Mouse (Mus musculus) adipocyte (in vitro differentiated cells): Measurements from ENCODE around the gene Gnpat.

Experiments
- DNase-seq: peaks from one replicate; pipeline ENCODE4 v3.0.0-alpha.2; 2016; ENCODE audit warnings: low spot score

Gene Gnpat

DNA sequence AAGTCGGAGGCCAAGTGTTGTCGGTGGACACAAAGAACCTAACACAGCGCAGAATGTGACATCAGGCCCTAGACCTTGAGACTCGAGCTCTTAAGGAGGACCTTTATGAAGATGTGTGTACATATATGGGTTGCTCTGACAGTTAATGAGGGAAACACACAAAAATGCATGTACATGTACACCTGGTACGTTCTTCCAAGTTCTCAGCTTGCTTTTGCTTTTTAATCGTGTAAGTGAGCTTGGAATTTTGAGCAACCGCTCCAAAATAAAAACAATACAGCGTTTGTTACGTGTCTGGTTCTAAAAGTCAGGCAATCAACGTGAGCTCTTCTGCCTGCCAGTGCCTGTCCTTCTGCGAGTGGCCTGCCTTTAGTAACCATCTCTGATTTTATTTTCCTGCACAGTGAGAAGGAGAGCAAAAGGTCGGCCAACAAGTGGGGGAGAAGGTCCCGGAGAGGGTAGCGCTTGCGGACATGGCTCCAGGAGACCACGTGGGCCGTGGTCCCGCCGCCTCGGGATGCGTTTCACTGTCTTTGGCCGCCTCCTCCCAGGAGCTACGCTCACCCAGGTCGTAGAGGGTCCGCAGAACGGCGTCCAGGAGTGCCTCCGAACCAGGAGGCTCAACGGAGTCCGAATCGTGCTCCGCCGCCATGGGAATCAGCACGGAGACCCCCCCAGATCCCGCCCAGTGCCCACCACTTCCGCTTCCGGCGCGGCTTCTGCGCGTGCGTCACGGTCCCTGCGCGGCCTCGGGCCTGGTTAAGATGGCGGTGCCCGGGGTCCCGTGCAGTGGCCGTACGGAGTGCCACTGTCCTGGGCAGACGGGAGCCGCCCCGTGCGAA lies at the start of gene Gnpat, which contains the start of gene 2810004N23Rik:
TSS of gene Gnpat (plus strand) at position 713 of the 842 bp plus-strand sequence.
TSS of gene 2810004N23Rik (minus strand) at position 800 of the 842 bp plus-strand sequence.
- peak; percentile 88 for DNase-seq

DNA sequence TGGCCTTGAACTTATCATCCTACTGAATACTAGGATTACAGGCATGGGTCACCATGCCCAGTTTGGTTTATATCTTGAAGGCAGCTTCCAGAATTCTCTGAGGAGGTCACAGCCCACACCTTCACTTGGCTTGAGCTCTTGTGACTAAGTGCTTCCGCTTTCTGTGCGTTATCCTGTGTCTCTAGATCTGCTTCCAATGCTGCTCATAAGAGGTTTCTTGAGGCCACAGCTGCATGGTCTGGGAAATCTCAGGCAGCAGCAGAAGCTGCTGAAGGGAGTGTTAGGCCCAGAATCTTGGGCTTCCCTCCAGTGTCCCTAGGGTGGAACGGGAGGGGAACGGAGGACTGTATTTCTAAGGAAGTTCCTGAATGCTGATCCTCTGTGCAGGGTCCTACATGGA lies 49.5 kb upstream of the Gnpat start:
- no peak for DNase-seq

DNA sequence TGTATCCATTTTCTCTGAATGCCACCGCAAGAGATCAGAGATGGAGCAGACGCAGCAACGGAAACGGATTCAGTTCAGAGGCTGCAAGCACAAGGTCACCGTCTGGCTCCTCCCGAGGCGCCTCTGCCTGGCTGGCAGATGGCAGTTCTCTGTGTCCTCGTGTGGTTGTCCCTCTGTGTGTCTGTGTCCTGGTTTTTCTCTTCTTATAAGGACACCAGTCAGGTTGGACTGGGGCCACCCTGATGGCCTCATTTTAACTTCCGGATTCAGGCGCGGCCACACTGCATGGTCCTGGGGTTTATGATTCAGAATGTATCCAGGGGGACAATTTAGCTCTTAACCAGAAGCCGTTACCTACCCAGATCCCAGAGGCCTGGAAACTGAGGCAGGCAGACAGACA lies 47.0 kb upstream of the Gnpat start:
- no peak for DNase-seq

DNA sequence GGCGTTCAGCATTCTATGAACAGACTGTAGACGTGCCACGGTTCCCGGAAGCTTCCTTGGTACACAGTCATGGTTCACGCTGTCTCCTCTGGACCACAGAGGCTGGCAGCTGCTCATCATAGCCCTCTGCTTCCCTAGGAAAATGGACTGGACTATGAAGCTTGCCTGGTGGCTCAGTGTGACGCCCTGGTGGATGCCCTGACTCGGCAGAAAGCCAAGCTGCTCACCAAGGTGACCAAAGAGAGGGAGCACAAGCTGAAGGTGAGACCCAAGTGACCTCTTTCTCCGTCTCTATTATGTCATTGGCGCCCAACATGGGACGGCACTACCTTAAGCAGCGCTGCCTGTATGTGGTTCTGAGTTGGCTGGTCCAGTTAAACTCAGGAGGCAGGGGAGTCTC lies 46.0 kb upstream of the Gnpat start:
- DNase-seq: no peak

DNA sequence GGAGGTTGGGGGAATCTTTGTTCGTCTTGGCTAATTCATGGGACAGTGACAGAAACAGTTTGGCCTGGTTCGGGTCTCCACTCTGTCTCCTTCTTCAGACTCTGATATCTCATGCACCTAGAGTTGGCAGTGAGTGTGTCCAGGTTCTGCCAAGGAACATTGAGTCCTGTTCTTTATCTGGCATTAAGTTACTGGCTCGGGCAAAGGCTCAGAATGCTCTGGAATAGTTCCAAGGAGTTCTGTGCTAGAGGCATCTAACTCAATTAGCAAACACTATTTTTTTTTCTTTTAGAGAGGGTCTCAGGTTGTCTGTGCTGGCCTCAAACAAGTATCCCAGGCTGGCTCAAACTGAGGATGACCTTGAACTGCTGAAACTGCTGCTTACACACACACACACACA lies 45.5 kb upstream of the Gnpat start:
- peak; percentile 66 for DNase-seq

DNA sequence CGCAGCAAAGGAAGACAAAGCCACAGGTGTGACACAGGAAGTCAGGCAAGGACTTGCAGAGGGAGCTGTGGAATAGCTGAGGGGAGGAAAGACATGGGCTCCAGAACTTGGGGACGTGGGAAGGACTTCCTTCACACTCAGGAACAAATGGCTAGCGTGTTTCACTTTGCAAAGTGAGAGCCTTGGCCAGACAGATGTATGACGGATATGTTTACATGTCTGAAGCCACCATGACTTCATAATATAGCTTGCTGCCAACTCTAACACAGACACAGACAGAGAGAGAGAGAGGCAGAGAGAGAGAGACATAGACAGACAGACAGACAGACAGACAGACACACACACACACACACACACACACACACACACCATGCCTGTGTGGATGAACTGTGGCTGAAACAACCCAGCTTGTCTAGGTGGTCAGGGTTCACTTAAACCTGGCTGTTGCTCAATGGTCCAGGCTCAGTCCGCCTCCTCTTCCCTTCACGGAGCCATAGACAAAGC lies 43.2 kb upstream of the Gnpat start:
- DNase-seq: peak; percentile 56

DNA sequence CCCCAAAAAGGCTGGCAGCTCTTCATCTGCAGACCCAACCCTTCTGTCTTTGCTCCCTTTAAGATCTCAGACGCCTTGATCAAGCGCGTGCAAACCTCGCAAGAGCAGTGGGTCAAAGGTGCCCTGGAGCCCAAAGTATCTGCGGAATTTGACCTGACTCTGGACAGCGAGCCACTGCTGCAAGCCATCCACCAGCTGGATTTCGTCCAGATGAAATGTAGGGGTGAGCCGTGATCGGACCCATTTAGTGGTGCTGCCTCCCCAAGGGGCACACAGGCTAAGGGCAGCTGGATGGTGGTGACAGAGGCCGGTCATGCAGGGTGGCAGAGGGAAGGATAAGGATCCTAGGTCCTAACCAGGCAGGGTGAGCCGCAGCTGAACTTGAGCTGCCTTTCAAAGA lies 42.7 kb upstream of the Gnpat start:
- no peak for DNase-seq

DNA sequence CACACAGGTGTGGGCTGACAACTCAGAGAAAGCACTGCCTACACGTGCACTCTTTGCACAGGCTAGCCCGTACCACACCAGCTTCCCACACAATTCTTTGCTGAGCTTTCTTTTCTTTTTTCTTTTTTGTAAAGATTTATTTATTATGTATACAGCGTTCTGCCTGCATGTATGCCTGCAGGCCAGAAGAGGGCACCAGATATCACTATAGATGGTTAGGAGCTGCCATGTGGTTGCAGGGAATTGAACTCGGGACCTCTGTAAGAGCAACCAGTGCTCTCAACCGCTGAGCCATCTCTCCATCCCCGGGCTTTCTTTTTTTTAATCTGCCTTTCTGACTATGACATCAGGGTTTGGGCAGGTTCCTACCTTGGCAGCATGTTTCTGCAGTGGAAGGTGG lies 39.3 kb upstream of the Gnpat start:
- DNase-seq: no peak

DNA sequence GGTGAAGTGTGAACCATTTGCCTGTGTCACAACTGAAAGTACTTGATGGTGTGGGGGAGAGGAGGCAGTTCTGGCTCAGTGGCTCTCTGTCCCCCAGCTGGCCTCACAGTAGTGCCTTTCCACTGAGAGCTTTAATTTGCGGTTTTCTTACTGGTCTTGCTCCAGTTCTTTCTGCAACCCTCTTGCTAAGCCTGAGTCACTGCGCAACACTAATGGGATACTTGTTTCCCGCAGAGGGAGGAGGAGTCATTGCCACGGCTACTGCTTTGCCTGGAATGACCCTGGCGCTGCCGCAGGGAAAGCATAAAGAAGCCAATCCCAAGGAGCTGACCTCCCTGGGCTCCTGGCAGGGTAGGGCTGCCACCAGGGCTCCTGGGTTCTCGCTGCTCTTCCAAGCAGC lies 36.2 kb upstream of the Gnpat start:
- DNase-seq: peak; percentile 97

DNA sequence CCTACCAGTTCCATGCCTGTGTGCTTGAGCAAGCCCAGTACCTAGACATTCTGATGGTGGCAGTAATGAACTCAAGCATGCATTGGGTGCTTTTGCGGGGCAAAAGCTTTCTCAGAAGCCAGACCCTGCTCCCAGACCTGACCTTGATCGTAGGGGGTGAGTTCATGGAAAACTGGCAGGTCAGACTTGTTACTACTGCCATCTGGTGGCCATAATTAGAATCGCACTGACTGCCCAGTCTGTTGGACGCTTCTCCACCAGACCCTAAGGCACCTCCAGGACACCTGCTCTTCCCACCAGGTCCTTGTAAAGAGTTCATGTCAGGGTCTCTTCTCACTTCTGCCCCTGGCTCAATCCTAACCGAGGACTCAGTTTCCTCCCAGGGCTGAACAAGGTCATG lies 35.4 kb upstream of the Gnpat start:
- DNase-seq: peak; percentile 86

DNA sequence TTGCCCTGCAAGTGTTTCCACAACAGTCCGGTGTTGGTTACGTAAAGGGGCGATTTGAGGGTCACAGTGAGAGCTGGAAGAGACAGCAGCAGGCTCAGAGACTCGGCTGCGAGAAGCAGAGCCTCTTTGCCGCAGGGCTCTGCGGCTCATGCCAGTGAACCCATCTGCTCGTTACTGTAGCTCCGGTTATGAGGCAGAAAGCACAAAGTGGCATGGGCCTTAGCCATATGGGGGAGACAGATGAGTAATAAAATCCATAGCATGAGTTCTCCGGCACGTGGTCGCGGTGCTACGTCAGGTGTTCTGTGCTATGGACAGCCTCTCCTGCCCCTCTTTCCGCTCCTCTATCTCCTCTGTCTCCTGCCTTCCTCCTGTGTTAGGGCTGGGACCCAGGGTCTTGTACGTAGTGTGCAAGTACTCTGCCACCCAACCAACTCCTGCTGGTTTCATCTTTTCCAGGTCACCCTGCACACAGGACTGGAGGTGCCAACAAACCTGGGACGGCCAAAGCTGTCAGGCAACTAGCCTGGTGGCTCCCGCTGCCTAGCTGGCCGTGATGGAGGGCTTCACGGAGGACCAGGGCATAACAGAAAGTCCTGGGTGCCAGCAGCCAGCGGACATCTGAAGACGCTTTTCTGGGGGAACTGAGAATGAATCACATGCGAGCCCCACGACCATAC lies 34.1 kb upstream of the Gnpat start:
- DNase-seq: no peak

DNA sequence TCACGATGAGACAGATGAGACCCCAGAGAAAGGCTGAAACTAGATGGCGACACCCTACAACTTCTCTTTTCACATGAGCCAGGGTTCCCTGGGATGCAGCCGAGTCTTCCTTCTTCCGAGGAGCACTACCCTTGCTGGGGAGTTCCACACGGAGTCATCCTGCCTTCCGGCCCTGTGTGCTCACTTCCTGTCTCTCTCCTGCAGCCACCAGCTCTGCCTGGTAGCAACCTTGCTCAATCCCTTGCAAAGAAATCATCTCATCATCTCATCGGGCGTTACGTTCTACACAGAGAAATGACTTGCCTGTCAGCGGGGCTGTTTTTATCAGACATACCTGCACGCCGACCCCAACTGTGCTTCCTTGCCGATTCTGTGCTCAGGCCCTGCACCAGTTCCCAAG lies 32.8 kb upstream of the Gnpat start:
- DNase-seq: no peak

DNA sequence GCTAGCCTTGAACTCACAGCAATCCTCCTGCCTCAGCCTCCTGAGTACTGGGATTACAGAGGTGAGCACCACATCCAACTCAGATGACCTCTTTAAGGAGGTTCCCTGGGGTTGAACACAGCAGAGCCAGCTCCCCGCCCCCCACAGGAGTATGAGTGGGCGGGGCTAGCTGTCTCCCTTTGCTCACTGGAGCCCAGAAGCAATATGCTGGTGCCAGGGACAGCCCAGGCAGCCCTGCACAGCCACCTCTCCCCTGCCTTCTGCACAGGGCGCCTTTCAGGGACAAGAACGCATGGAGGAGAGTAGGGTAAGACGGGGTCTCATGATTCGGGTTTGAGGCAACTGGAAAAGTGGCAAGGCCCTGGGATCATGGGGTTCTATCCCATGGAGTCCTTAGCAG lies 31.3 kb upstream of the Gnpat start:
- peak; percentile 67 for DNase-seq

DNA sequence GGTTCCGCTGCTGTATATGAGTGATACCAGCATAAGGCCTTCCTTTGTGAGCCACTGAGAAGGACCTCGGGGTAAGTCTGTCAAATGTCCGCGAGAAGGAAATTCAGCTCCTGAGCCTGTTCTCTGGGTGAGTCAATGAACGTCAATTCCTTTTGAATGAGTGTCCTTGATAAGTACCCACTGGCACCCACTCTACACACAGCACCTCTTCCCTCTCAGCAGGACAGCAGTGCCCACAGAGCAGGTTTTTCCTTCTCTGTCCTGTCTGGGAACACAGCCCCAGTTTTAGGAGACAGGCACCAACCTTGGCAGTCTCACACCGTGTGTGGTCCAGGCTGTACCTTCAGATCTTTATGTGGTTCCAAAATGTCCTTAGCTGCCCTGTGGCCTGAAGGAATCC lies 30.9 kb upstream of the Gnpat start:
- no peak for DNase-seq

DNA sequence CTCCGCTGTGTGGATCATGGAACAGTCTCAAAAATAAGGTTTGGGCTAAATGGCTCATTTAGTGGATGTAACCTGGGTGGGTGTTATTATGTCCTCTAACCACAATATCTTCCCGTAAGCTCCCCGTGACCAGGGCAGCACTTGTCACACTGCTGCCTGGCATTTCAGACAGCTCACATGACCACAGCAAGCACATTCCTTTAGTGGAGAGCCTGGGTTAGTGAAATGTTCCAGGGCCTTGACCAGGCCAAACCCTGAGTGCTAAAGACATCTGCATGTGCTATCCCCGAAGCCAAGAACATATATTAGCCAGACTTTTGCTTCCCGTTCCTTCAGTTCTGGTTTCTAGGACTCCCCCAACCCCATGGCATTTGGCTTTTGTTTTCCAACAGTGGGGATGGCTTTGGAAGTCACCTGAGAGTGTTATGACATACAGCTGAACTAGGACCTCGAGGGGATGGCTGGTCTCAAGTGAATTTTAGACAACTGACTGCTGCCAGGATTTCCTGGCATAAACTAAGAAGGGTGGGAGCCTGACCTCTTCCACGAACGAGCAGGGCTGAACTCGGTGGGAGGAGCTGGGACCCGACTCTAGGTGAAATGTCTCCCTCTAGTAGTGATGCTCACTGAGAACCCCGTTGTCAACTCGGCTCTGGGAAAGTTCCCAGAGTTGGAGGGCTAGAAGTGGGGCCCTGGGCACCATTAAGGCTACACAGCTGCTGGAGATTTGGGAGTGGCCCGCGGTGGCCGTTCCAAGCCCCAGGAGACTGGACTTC lies 29.2 kb upstream of the Gnpat start:
- peak; percentile 92 for DNase-seq

DNA sequence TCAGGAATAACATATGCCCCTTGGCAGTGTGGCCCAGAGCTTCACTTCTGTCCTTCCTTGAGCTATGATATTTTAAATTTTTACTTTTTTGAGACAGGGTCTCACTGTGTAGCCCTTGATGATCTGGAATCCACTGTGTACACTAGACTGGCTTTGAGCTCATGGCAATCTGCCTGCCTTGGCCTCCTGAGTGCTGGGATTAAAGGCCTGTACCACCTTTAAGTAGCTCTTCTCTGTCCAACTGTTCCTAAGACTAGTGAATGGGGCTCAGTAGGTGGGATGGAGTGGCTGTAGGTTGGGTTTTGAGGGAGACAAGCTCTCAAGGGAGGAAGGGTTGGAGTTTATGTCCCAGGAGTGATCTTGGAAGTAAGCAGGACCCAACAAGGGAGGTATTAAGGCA lies 27.0 kb upstream of the Gnpat start:
- DNase-seq: no peak

DNA sequence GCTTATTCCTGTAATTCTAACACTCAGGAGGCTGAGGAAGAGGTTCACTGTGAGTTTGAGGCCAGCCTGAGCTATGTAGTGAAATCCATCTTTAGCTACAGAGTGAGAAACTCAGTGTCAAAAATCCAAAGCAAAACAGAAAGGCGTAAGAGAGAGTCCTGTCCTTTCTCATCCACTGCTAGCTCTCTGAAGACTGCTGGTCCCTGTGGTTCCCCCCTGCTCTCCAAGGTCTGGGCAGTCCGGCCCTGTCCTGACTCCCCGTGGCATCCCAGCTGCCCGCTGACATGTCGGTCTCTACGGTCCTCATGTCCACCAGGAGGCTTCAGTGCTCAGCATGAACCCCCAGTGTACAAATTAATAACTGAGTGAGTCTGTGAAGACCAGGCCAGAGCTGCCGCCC lies 26.6 kb upstream of the Gnpat start:
- no peak for DNase-seq

DNA sequence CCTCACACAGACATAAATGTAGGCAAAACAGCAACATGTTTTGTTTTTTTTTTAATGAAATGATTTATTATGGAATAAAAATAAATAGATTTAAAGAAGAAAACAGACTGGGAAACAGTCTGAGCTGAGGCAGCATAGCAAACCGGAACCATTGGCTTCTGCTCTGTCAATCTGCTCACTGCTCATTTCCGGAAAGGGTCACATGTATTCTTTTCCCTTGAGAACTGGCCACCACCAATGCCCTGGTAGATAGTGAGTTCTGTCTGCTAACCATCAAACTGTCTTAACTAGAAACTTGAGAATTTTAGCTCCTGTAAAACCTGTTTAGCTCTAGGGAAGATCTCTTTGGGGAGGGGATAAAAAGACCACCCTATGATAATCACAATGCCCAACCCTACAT lies 25.9 kb upstream of the Gnpat start:
- DNase-seq: no peak

DNA sequence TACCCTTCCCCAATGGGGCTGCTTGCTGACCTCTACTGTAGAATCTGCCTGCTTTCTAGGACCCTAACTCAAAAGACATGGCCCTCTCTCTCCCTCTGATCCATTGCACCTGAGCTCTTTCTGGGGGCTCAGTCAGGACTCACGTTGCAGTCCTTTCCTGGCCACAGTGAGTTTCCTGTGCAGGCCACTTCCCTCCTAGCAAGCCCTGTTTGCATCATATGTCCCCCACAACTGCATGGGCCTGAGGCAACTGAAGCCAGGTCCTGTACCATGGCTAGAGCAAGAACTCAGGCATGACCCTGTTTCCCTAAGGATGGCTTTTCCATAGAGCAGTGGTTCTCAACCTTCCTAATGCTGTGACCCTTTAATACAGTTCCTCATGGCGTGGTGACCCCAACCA lies 24.9 kb upstream of the Gnpat start:
- no peak for DNase-seq

DNA sequence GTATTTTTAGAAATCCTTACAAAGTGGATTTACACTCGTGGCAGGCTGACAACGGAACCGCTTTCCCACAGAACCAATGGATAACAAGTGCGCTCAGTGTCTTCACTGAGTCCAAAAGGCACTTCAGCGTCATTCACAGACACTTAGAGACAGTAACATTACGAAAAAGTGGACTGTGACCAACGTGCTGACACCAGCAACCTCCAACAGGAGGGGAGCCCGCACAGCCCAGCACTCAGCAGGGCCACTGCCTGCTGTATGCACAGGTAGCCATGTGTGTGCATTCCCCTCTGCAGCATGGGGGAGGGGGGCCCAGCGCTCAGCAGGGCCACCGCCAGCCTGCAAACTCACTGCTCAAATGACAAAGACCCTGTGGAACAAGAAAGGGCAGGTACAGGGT lies 23.5 kb upstream of the Gnpat start:
- DNase-seq: no peak

DNA sequence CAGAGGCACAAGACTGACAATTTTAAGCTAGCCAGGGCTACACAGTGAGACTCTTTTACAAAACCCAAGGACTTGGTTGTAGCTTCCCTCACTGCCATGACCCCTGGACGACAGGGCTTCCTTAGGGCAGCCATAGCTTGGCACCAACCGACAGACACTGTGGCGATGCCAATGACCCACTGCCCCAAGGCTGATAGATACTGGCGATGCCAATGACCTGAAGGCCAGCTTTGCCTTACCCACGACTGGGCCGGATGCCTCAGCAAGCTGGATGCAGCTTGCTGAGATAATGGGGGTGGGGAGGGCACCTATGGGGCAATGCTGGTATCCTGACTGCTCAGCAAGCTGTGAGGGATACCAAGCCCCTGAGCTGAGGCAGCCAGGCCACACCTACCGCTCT lies 21.9 kb upstream of the Gnpat start:
- peak; percentile 64 for DNase-seq

DNA sequence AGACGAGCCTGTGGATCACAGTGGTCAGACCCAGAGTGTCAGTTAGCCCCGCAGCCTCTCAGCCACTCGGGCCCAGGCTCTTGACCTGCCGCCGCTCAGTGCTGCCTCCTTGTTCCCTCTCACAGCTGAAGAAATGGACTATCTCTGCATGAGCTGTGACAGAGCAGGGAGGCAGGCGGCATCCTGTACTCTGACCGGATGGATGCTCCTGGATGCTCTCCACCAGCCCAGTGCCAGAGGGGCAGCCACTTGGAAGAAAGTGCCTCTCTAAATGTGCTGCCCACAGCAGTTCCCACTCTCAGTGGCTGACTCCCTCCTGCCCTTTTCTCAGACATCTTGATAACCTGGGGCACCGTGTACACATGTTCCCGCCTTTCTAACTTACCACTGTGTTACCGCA lies 21.1 kb upstream of the Gnpat start:
- no peak for DNase-seq

DNA sequence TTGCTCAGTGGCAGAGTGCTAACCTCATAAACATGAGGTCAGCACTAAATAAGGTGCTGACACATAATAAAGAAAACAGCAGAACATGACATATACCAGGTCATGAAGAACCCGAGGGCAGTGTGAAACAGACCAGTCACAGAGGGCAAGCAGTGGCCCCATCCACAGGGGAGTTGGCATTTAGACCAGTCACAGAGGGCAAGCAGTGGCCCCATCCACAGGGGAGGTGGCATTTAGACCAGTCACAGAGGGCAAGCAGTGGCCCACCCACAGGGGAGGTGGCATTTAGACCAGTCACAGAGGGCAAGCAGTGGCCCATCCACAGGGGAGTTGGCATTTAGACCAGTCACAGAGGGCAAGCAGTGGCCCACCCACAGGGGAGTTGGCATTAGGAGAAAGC lies 19.9 kb upstream of the Gnpat start:
- DNase-seq: peak; percentile 61
